Mouse (Mus musculus): ENCODE results near the gene Wee1. TPM values are rescaled to one million over a fixed set of nuclear protein-coding genes. Genes with fewer than 3 reads are reported as not detected.

Gene Wee1
- polyA plus RNA-seq, 1 experiment from 2014 or later: 5.1 TPM

GRCm38 (mm10) chr7:110164103-110164681 lies 42.3 kb downstream of the Wee1 start:
- Histone ChIP-seq H3K4me3 (ENCODE audit: low read length) (peak overlapping the region; percentile 58), H3K4me1 (ENCODE audit: control insufficient read depth, insufficient read depth, low read depth, low read length) (no peaks in the 10 kb centered on the region), H3K27me3 (replicated peaks; ENCODE audit: control insufficient read depth, insufficient read depth, low read length) (no peaks in the 10 kb centered on the region), H3K27ac (ENCODE audit: low read depth, low read length) (peak overlapping the region; percentile 85), H3K9ac (ENCODE audit: low read depth, low read length) (peak overlapping the region; percentile 73), H3K4me2 (ENCODE audit: low read length) (peak overlapping the region; percentile 96), H3K9me3 (ENCODE audit: control insufficient read depth, low read length) (no peaks in the 10 kb centered on the region), H3K36me3 (ENCODE audit: control insufficient read depth, insufficient read depth, low read length) (no peaks in the 10 kb centered on the region)
- WGBS: under 1% methylated on average over 24 of the region's 24 CpGs
- peak; percentile 87 for ATAC-seq

GRCm38 (mm10) chr7:110164712-110165122 lies 42.9 kb downstream of the Wee1 start:
- peak overlapping the region; percentile 73 for H3K9ac ChIP-seq (ENCODE audit: low read depth, low read length)
- no peaks in the 10 kb centered on the region for H3K4me1 ChIP-seq (ENCODE audit: control insufficient read depth, insufficient read depth, low read depth, low read length)
- peak overlapping the region; percentile 58 for H3K4me3 ChIP-seq (ENCODE audit: low read length)
- no peaks in the 10 kb centered on the region for H3K27me3 ChIP-seq (replicated peaks; ENCODE audit: control insufficient read depth, insufficient read depth, low read length)
- 0% methylated on average over 20 of the region's 20 CpGs for WGBS
- peak overlapping the region; percentile 85 for H3K27ac ChIP-seq (ENCODE audit: low read depth, low read length)
- ATAC-seq: peak; percentile 95
- H3K36me3 ChIP-seq (ENCODE audit: control insufficient read depth, insufficient read depth, low read length): no peaks in the 10 kb centered on the region
- H3K9me3 ChIP-seq (ENCODE audit: control insufficient read depth, low read length): no peaks in the 10 kb centered on the region
- peak overlapping the region; percentile 96 for H3K4me2 ChIP-seq (ENCODE audit: low read length)

DNA sequence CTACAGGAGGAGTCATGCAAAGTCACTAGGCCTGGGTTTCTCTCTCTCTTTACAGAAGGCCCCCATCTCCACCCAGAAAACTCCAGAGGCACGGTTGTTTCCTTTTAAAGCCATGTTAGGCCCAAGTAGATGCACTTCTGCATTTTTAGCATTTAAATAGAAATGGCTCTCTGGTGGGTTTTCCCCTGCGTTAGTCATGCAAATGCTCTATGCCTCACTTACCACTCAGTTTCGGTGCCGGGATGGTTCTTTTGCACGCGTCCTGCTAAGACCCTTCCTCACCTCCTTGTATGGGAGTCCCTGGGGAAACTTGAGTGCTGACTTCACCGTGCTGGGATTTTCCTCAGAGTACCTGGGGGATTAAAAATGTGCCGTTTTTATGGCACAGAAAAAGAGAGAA lies 44.4 kb downstream of the Wee1 start:
- WGBS: 57% methylated on average over 8 of the region's 8 CpGs
- Histone ChIP-seq H3K4me3 (ENCODE audit: low read length) (no peak overlapping the region), H3K27ac (ENCODE audit: low read depth, low read length) (no peak overlapping the region), H3K9me3 (ENCODE audit: control insufficient read depth, low read length) (no peaks in the 10 kb centered on the region), H3K27me3 (replicated peaks; ENCODE audit: control insufficient read depth, insufficient read depth, low read length) (no peaks in the 10 kb centered on the region), H3K4me1 (ENCODE audit: control insufficient read depth, insufficient read depth, low read depth, low read length) (no peaks in the 10 kb centered on the region), H3K4me2 (ENCODE audit: low read length) (no peak overlapping the region), H3K9ac (ENCODE audit: low read depth, low read length) (no peak overlapping the region), H3K36me3 (ENCODE audit: control insufficient read depth, insufficient read depth, low read length) (no peaks in the 10 kb centered on the region)
- ATAC-seq: no peak

DNA sequence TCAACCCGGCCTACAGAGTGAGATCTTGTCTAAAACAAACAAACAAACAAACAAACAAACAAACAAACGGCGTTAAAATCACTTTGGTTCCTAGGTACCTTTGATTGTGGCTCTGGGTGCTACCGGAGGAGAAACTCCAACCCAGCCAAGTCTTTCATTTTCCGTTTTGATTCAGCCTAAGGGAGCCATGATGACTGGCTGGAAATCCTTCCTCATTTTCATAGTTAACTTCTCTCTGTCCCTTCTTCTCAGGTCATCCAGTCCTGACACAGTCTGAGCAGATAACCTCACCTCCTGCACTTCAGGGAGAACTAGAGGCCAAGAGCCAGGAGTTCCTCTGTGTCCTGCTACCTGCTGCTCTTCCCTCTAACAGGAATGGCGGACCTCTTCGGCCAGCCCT lies 57.4 kb downstream of the Wee1 start:
- H3K4me2 ChIP-seq (ENCODE audit: low read length): no peak overlapping the region
- H3K27me3 ChIP-seq (replicated peaks; ENCODE audit: control insufficient read depth, insufficient read depth, low read length): no peaks in the 10 kb centered on the region
- no peak overlapping the region for H3K27ac ChIP-seq (ENCODE audit: low read depth, low read length)
- H3K9ac ChIP-seq (ENCODE audit: low read depth, low read length): no peak overlapping the region
- no peak for ATAC-seq
- H3K36me3 ChIP-seq (ENCODE audit: control insufficient read depth, insufficient read depth, low read length): no peaks in the 10 kb centered on the region
- no peaks in the 10 kb centered on the region for H3K9me3 ChIP-seq (ENCODE audit: control insufficient read depth, low read length)
- 93% methylated on average over 7 of the region's 7 CpGs for WGBS
- H3K4me1 ChIP-seq (ENCODE audit: control insufficient read depth, insufficient read depth, low read depth, low read length): no peaks in the 10 kb centered on the region
- H3K4me3 ChIP-seq (ENCODE audit: low read length): no peak overlapping the region

- Histone ChIP-seq H3K9me3 (ENCODE audit: control insufficient read depth, low read length) (no peaks in the 10 kb centered on the region), H3K9ac (ENCODE audit: low read depth, low read length) (no peak overlapping the region), H3K27ac (ENCODE audit: low read depth, low read length) (no peak overlapping the region), H3K4me2 (ENCODE audit: low read length) (no peak overlapping the region), H3K4me3 (ENCODE audit: low read length) (no peak overlapping the region), H3K4me1 (ENCODE audit: control insufficient read depth, insufficient read depth, low read depth, low read length) (no peaks in the 10 kb centered on the region), H3K36me3 (ENCODE audit: control insufficient read depth, insufficient read depth, low read length) (no peaks in the 10 kb centered on the region), H3K27me3 (replicated peaks; ENCODE audit: control insufficient read depth, insufficient read depth, low read length) (no peaks in the 10 kb centered on the region)
- ATAC-seq: no peak
Observed at GRCm38 (mm10) chr7:110180613-110181012, 58.8 kb downstream of the Wee1 start.

GRCm38 (mm10) chr7:110181446-110181845 lies 59.6 kb downstream of the Wee1 start:
- H3K4me3 ChIP-seq (ENCODE audit: low read length): no peak overlapping the region
- no peak for ATAC-seq
- H3K27me3 ChIP-seq (replicated peaks; ENCODE audit: control insufficient read depth, insufficient read depth, low read length): no peaks in the 10 kb centered on the region
- H3K36me3 ChIP-seq (ENCODE audit: control insufficient read depth, insufficient read depth, low read length): no peaks in the 10 kb centered on the region
- no peak overlapping the region for H3K9ac ChIP-seq (ENCODE audit: low read depth, low read length)
- WGBS: 71% methylated on average over 8 of the region's 8 CpGs
- H3K4me2 ChIP-seq (ENCODE audit: low read length): no peak overlapping the region
- no peaks in the 10 kb centered on the region for H3K4me1 ChIP-seq (ENCODE audit: control insufficient read depth, insufficient read depth, low read depth, low read length)
- H3K9me3 ChIP-seq (ENCODE audit: control insufficient read depth, low read length): no peaks in the 10 kb centered on the region
- no peak overlapping the region for H3K27ac ChIP-seq (ENCODE audit: low read depth, low read length)

DNA sequence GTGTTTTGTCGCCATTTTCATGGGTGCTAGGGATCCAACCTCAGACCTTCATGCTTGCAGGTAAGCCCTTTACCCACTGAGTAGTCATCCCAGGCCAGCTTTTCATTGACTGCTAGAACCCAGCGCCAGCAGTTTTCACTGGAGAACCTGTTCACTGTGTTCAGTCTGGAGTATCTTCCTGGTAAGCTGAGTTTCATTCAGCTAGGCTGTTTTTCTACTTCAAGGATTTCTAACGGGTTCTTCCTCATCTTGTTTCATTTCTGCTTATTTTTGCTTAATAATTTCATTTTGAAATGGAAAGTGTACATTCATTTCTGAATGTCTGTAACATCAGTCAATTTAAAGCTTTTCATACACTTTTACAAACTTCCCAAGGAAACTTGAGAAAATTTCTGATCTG lies 62.8 kb downstream of the Wee1 start:
- ATAC-seq: no peak
- WGBS: 93% methylated on average over 3 of the region's 3 CpGs
- Histone ChIP-seq H3K4me2 (ENCODE audit: low read length) (no peak overlapping the region), H3K36me3 (ENCODE audit: control insufficient read depth, insufficient read depth, low read length) (no peaks in the 10 kb centered on the region), H3K4me3 (ENCODE audit: low read length) (no peak overlapping the region), H3K9me3 (ENCODE audit: control insufficient read depth, low read length) (no peaks in the 10 kb centered on the region), H3K4me1 (ENCODE audit: control insufficient read depth, insufficient read depth, low read depth, low read length) (no peaks in the 10 kb centered on the region), H3K27me3 (replicated peaks; ENCODE audit: control insufficient read depth, insufficient read depth, low read length) (no peaks in the 10 kb centered on the region), H3K9ac (ENCODE audit: low read depth, low read length) (no peak overlapping the region), H3K27ac (ENCODE audit: low read depth, low read length) (no peak overlapping the region)

- H3K9me3 ChIP-seq (ENCODE audit: control insufficient read depth, low read length): no peaks in the 10 kb centered on the region
- H3K4me1 ChIP-seq (ENCODE audit: control insufficient read depth, insufficient read depth, low read depth, low read length): no peaks in the 10 kb centered on the region
- H3K4me2 ChIP-seq (ENCODE audit: low read length): no peak overlapping the region
- no peak for ATAC-seq
- 59% methylated on average over 7 of the region's 7 CpGs for WGBS
- H3K4me3 ChIP-seq (ENCODE audit: low read length): no peak overlapping the region
- H3K27ac ChIP-seq (ENCODE audit: low read depth, low read length): no peak overlapping the region
- H3K9ac ChIP-seq (ENCODE audit: low read depth, low read length): no peak overlapping the region
- H3K27me3 ChIP-seq (replicated peaks; ENCODE audit: control insufficient read depth, insufficient read depth, low read length): no peaks in the 10 kb centered on the region
- no peaks in the 10 kb centered on the region for H3K36me3 ChIP-seq (ENCODE audit: control insufficient read depth, insufficient read depth, low read length)
Observed at GRCm38 (mm10) chr7:110189951-110190350, 68.1 kb downstream of the Wee1 start.

All from hindbrain, embryonic 16.5 days (tissue).